Mouse (Mus musculus): ENCODE results near the gene Pde4d. TPM values are rescaled to one million over a fixed set of nuclear protein-coding genes. Genes with fewer than 3 reads are reported as not detected.

Pde4d gene
- polyA plus RNA-seq (2017; shearing (Covaris generic)) = 1 to 10 TPM; 6.8 to 7.6 (median 7.4) TPM

GRCm38 (mm10) chr13:108449116-108450097 lies at the start of gene Pde4d:
Pde4d (plus strand) TSS chr13:108449948.
- no peak for ATAC-seq

- no peak for ATAC-seq
These were observed 46.6 kb upstream of the Pde4d start for GRCm38 (mm10) chr13:108403197-108403596.

- no peak for ATAC-seq
These were observed 45.4 kb upstream of the Pde4d start for GRCm38 (mm10) chr13:108404372-108404771.

GRCm38 (mm10) chr13:108415464-108415863 lies 34.3 kb upstream of the Pde4d start:
- ATAC-seq = no peak

GRCm38 (mm10) chr13:108418741-108419507 lies 30.8 kb upstream of the Pde4d start:
- no peak for ATAC-seq

- peak; percentile 54 for ATAC-seq
These were observed 23.4 kb upstream of the Pde4d start for GRCm38 (mm10) chr13:108426322-108426721.

GRCm38 (mm10) chr13:108428809-108429208 lies 20.9 kb upstream of the Pde4d start:
- no peak for ATAC-seq

- no peak for ATAC-seq
These were observed 20.1 kb upstream of the Pde4d start for GRCm38 (mm10) chr13:108429623-108430022.

- ATAC-seq = no peak
These were observed 18.0 kb upstream of the Pde4d start for GRCm38 (mm10) chr13:108431776-108432175.

- no peak for ATAC-seq
These were observed 14.1 kb upstream of the Pde4d start for GRCm38 (mm10) chr13:108435687-108436086.

- ATAC-seq = no peak
These were observed 12.3 kb upstream of the Pde4d start for GRCm38 (mm10) chr13:108437424-108437823.

GRCm38 (mm10) chr13:108439012-108439411 lies 10.7 kb upstream of the Pde4d start:
- no peak for ATAC-seq

- no peak for ATAC-seq
These were observed 1.3 kb upstream of the Pde4d start for GRCm38 (mm10) chr13:108448348-108448931.

GRCm38 (mm10) chr13:108451122-108451521 lies 1.4 kb downstream of the Pde4d start:
- ATAC-seq = peak; percentile 74

GRCm38 (mm10) chr13:108453064-108453919 lies 3.5 kb downstream of the Pde4d start:
- no peak for ATAC-seq

GRCm38 (mm10) chr13:108462518-108462917 lies 12.8 kb downstream of the Pde4d start:
- ATAC-seq = no peak

- ATAC-seq = no peak
These were observed 16.0 kb downstream of the Pde4d start for GRCm38 (mm10) chr13:108465755-108466154.

- ATAC-seq = no peak
These were observed 17.3 kb downstream of the Pde4d start for GRCm38 (mm10) chr13:108467046-108467445.

- no peak for ATAC-seq
These were observed 30.7 kb downstream of the Pde4d start for GRCm38 (mm10) chr13:108480451-108480850.

- no peak for ATAC-seq
These were observed 35.3 kb downstream of the Pde4d start for GRCm38 (mm10) chr13:108485036-108485435.

- ATAC-seq = no peak
These were observed 37.3 kb downstream of the Pde4d start for GRCm38 (mm10) chr13:108487066-108487465.

GRCm38 (mm10) chr13:108489825-108490224 lies 40.1 kb downstream of the Pde4d start:
- no peak for ATAC-seq

Measured in inflammation-experienced regulatory T-cells, adult 6 months (primary cell).